ENCODE assay signal across 11 mouse cellular contexts in the genomic region with DNA sequence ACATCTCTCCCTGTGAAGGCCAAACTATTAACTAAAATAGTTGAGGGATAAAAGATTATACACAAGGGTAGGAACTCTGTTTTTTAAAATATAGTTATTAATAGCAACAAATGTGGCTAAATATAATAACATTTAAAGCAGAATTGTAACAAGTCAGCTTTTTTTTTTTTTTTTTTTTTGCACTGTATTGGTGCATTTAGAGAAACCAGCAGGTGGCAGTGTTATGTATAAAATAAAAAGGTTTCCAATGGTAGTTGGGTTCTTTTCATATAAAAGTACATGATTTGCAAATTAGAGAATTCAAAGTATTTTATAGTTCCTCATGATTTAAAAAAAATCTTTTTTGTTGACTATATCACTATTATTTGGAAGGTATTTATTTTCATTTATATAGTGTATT. TPM values are rescaled to one million over a fixed set of nuclear protein-coding genes. Genes with fewer than 3 reads are reported as not detected.
A peak's percentile ranks its signal among the peaks of the same experiment; 100 is the strongest.
DNase-seq lines count a peak whose midpoint lies in the region; ATAC-seq lines count a peak whose summit lies in the region.
"Had no signal": no experiment of that assay in that cellular context is flagged by ENCODE, and none has a peak within 500 bp of the region (broad histone marks: within the 10 kb centered on the region; RNA-seq: fewer than 3 reads in every experiment).

No protein-coding gene starts in this region.

- no peaks in the 10 kb centered on the region for H3K4me1 ChIP-seq in neural tube, embryonic 15.5 days
- H3K4me1 ChIP-seq: limb, embryonic 12.5 days had no signal

- no peak overlapping the region for H3K4me2 ChIP-seq in neural tube, embryonic 15.5 days
- H3K4me2 ChIP-seq: limb, embryonic 12.5 days had no signal

- peak; percentile 39 to 72 for DNase-seq in cerebellum, postnatal 10 days
- no peak for DNase-seq in cerebellum, adult 11 months
- DNase-seq in kidney, postnatal 10 days, result peak; percentile 20
- DNase-seq in kidney, adult 11 months, result no peak
- peak; percentile 30 for DNase-seq in thymus, postnatal 14 days
- DNase-seq in thymus, postnatal 36 days, result no peak
- no peak for DNase-seq in heart, postnatal 25 days (ENCODE audit: low spot score)
- DNase-seq: gastrocnemius, postnatal 10 days had no signal

- H3K36me3 ChIP-seq in neural tube, embryonic 15.5 days, result peaks cover 44% of the 10 kb centered on the region

- H3K27me3 ChIP-seq in neural tube, embryonic 15.5 days (replicated peaks), result no peaks in the 10 kb centered on the region
- H3K27me3 ChIP-seq: limb, embryonic 12.5 days had no signal

- intact Hi-C loops in heart, postnatal 25 days (cut with DNase I), result loop anchor here (1.0 to 5.0 kb wide), 3 partner anchors 214 to 923 kb away; no protein-coding TSS in a partner anchor

- H3K4me3 ChIP-seq in neural tube, embryonic 15.5 days (replicated peaks), result no peak overlapping the region
- H3K4me3 ChIP-seq: limb, embryonic 12.5 days had no signal

- H3K9me3 ChIP-seq in neural tube, embryonic 15.5 days (replicated peaks), result no peaks in the 10 kb centered on the region
- H3K9me3 ChIP-seq: limb, embryonic 12.5 days had no signal

- no peak overlapping the region for H3K27ac ChIP-seq in neural tube, embryonic 15.5 days (replicated peaks)
- H3K27ac ChIP-seq: limb, embryonic 12.5 days had no signal

- no peak overlapping the region for H3K9ac ChIP-seq in neural tube, embryonic 15.5 days (replicated peaks)
- H3K9ac ChIP-seq: limb, embryonic 12.5 days had no signal

- ATAC-seq in neural tube, embryonic 15.5 days (ENCODE audit: low FRiP score), result no peak

RNA-seq across cellular contexts. Expression of a gene that starts 14.3 kb away (rescaled TPM):
- polyA plus RNA-seq in neural tube, embryonic 15.5 days (2015; fragmentation: Nextera tagmentation; extraction: Ambion mirVana), result 25.1 and 25.3 TPM in 2 replicates
- total RNA-seq in heart, postnatal 25 days (2021), result 1 to 10 TPM; 2.4 to 3.9 TPM

RNA-seq across cellular contexts. Expression of a gene that starts 48.8 kb away (rescaled TPM):
- polyA plus RNA-seq in neural tube, embryonic 15.5 days (2015; fragmentation: Nextera tagmentation; extraction: Ambion mirVana), result 0.22 TPM in 1 of 2 replicates, not detected in the other
- not detected for total RNA-seq in heart, postnatal 25 days (2021)
- total RNA-seq: gastrocnemius, postnatal 10 days had no signal
- polyA plus RNA-seq: intestine, embryonic 14.5 days; limb, embryonic 12.5 days had no signal

Comparison
In these comparisons a context has a peak if more than half of its experiments do, and no peak if none do; other contexts are left out.
1. DNase-seq: peak in cerebellum, postnatal 10 days (2 of 2), kidney, postnatal 10 days (single experiment) and thymus, postnatal 14 days (single experiment); none in cerebellum, adult 11 months (single experiment), kidney, adult 11 months (single experiment), thymus, postnatal 36 days (0 of 2) and heart, postnatal 25 days (single experiment).